Mouse (Mus musculus) kidney, postnatal 25 days (tissue): ENCODE measurements around the gene Aldh3b1.

Source experiments
- DNase-seq, 2 experiments: peaks; one replicate each; pipeline ENCODE4 v3.0.0; 2021; ENCODE audit warnings: mixed read lengths in 2 of 2

Gene Aldh3b1

GRCm38 (mm10) chr19:3875045-3875444 lies 54.6 kb downstream of the Aldh3b1 start:
- no peak for DNase-seq

- peak; percentile 81 to 85 for DNase-seq
Measured at GRCm38 (mm10) chr19:3872373-3872772, 57.2 kb downstream of the Aldh3b1 start.

GRCm38 (mm10) chr19:3871468-3871867 lies 58.1 kb downstream of the Aldh3b1 start:
- no peak for DNase-seq

GRCm38 (mm10) chr19:3868290-3868689 lies 61.3 kb downstream of the Aldh3b1 start:
- no peak for DNase-seq

GRCm38 (mm10) chr19:3864960-3865359 lies 64.6 kb downstream of the Aldh3b1 start:
- DNase-seq: no peak
